Mouse (Mus musculus) T-helper 2 cell (primary cell): Measurements from ENCODE around the gene Meis2.

Source experiments
- in situ Hi-C: fragments of 300-600 bp; cut with MboI, MseI; formaldehyde crosslinking; loops from one replicate; pipeline ENCODE4 v1.15.1; 2025; ENCODE audit warnings: high pct_unique_total_duplicates

Meis2 gene

GRCm38 (mm10) chr2:115956786-115957185 is 108.9 kb downstream of the Meis2 start:
- in situ Hi-C loops = loop anchor here (25.0 kb wide), 1 partner anchor 806 kb away; no protein-coding TSS in a partner anchor

- in situ Hi-C loops = loop anchor here (25.0 kb wide), 1 partner anchor 812 kb away; no protein-coding TSS in a partner anchor
Observed at GRCm38 (mm10) chr2:115950645-115951044, 115.0 kb downstream of the Meis2 start.

GRCm38 (mm10) chr2:115948630-115949426 is 116.8 kb downstream of the Meis2 start:
- in situ Hi-C loops = loop anchor here (10.0 kb wide), 1 partner anchor 1584 kb away; no protein-coding TSS in a partner anchor

GRCm38 (mm10) chr2:115947714-115948226 is 117.9 kb downstream of the Meis2 start:
- in situ Hi-C loops = loop anchor here (10.0 kb wide), 1 partner anchor 1583 kb away; no protein-coding TSS in a partner anchor

- in situ Hi-C loops = loop anchor here (10.0 kb wide), 1 partner anchor 1578 kb away; no protein-coding TSS in a partner anchor
Observed at GRCm38 (mm10) chr2:115943044-115943443, 122.6 kb downstream of the Meis2 start.

- in situ Hi-C loops = loop anchor here (10.0 kb wide), 2 partner anchors 1085 to 1575 kb away; no protein-coding TSS in a partner anchor
Observed at GRCm38 (mm10) chr2:115939849-115940248, 125.8 kb downstream of the Meis2 start.

GRCm38 (mm10) chr2:115938926-115939563 is 126.6 kb downstream of the Meis2 start:
- in situ Hi-C loops = loop anchor here (10.0 kb wide), 1 partner anchor 1084 kb away; no protein-coding TSS in a partner anchor

GRCm38 (mm10) chr2:115938296-115938695 is 127.3 kb downstream of the Meis2 start:
- in situ Hi-C loops = loop anchor here (10.0 kb wide), 1 partner anchor 1083 kb away; no protein-coding TSS in a partner anchor

GRCm38 (mm10) chr2:115937896-115938295 is 127.7 kb downstream of the Meis2 start:
- in situ Hi-C loops = loop anchor here (10.0 kb wide), 1 partner anchor 1083 kb away; no protein-coding TSS in a partner anchor

GRCm38 (mm10) chr2:115936786-115937185 is 128.9 kb downstream of the Meis2 start:
- in situ Hi-C loops = loop anchor here (10.0 kb wide), 1 partner anchor 1082 kb away; no protein-coding TSS in a partner anchor

- in situ Hi-C loops = loop anchor here (10.0 kb wide), 1 partner anchor 1079 kb away; no protein-coding TSS in a partner anchor
Observed at GRCm38 (mm10) chr2:115934299-115934698, 131.3 kb downstream of the Meis2 start.

GRCm38 (mm10) chr2:115933259-115933658 is 132.4 kb downstream of the Meis2 start:
- in situ Hi-C loops = loop anchor here (10.0 kb wide), 1 partner anchor 1078 kb away; no protein-coding TSS in a partner anchor

GRCm38 (mm10) chr2:115925744-115926143 is 139.9 kb downstream of the Meis2 start:
- in situ Hi-C loops = no loop called here

- in situ Hi-C loops = no loop called here
Observed at GRCm38 (mm10) chr2:115924472-115924871, 141.2 kb downstream of the Meis2 start.

- in situ Hi-C loops = no loop called here
Observed at GRCm38 (mm10) chr2:115923247-115923646, 142.4 kb downstream of the Meis2 start.

GRCm38 (mm10) chr2:115921687-115922086 is 144.0 kb downstream of the Meis2 start:
- in situ Hi-C loops = no loop called here

- in situ Hi-C loops = no loop called here
Observed at GRCm38 (mm10) chr2:115920336-115920951, 145.2 kb downstream of the Meis2 start.

- in situ Hi-C loops = no loop called here
Observed at GRCm38 (mm10) chr2:115919141-115920071, 146.2 kb downstream of the Meis2 start.

- in situ Hi-C loops = no loop called here
Observed at GRCm38 (mm10) chr2:115918561-115918960, 147.1 kb downstream of the Meis2 start.

GRCm38 (mm10) chr2:115914539-115914938 is 151.1 kb downstream of the Meis2 start:
- in situ Hi-C loops = no loop called here
